7 mouse cellular contexts compared by ENCODE assay signal in genomic region chr10:14321503-14321902, GRCm38 (mm10).
DNase-seq lines count a peak whose midpoint lies in the region; ATAC-seq and TF ChIP-seq lines count a peak whose summit lies in the region.

No protein-coding gene starts in this region.

- H3K9me3 ChIP-seq in ES-E14 (ENCODE audit: control insufficient read depth, insufficient read depth, low read depth, low read length) = no peaks in the 10 kb centered on the region
- H3K9me3 ChIP-seq in midbrain, embryonic 11.5 days (ENCODE audit: control insufficient read depth, low read length) = no peaks in the 10 kb centered on the region

- no peak for ATAC-seq in midbrain, embryonic 11.5 days (ENCODE audit: low FRiP score)

- no peak overlapping the region for H3K4me2 ChIP-seq in midbrain, embryonic 11.5 days

- intact Hi-C loops in heart, postnatal 25 days (cut with DNase I) = loop anchor here (1.0 to 2.0 kb wide), 2 partner anchors 70 to 757 kb away; no protein-coding TSS in a partner anchor

- no peaks in the 10 kb centered on the region for H3K36me3 ChIP-seq in ES-E14 (ENCODE audit: control insufficient read depth, insufficient read depth, low read length, poor library complexity, severe bottlenecking)
- H3K36me3 ChIP-seq in midbrain, embryonic 11.5 days (ENCODE audit: control insufficient read depth, insufficient read depth, low read length) = no peaks in the 10 kb centered on the region

- WGBS in midbrain, embryonic 11.5 days = 7% methylated on average over 4 of the region's 4 CpGs

- no peaks in the 10 kb centered on the region for H3K4me1 ChIP-seq in ES-E14 (ENCODE audit: control insufficient read depth in 2 of 2, insufficient read depth in 2 of 2, low read length in 2 of 2, poor library complexity in 1 of 2)
- no peaks in the 10 kb centered on the region for H3K4me1 ChIP-seq in midbrain, embryonic 11.5 days (ENCODE audit: control insufficient read depth, insufficient read depth, low read length)

- no peak overlapping the region for H3K9ac ChIP-seq in ES-E14 (ENCODE audit: insufficient read depth, low read depth, low read length, poor library complexity, severe bottlenecking)
- no peak overlapping the region for H3K9ac ChIP-seq in midbrain, embryonic 11.5 days (ENCODE audit: low read length)

- H3K27ac ChIP-seq in ES-E14 (ENCODE audit: insufficient read depth, low read depth, low read length, poor library complexity, severe bottlenecking) = no peak overlapping the region
- no peak overlapping the region for H3K27ac ChIP-seq in midbrain, embryonic 11.5 days (ENCODE audit: low read depth, low read length)

- no peak overlapping the region for H3K4me3 ChIP-seq in ES-E14 (ENCODE audit: insufficient read depth in 1 of 2, low read depth in 1 of 2, low read length in 2 of 2, poor library complexity in 1 of 2, severe bottlenecking in 1 of 2)
- H3K4me3 ChIP-seq in midbrain, embryonic 11.5 days (ENCODE audit: low read depth, low read length) = no peak overlapping the region

- in situ Hi-C loops in ES-E14 (cut with MboI; ENCODE audit: low sequenced_read_pairs in 2 of 2, unreplicated experiment in 2 of 2) = no loop called here

- H3K27me3 ChIP-seq in midbrain, embryonic 11.5 days (ENCODE audit: control insufficient read depth, insufficient read depth, low read length) = no peaks in the 10 kb centered on the region

- peak; percentile 60 for DNase-seq in ES-E14 (ENCODE audit: low read depth, low spot score)
- peak; percentile 83 for DNase-seq in adrenal gland, postnatal 10 days
- peak; percentile 51 for DNase-seq in embryo, embryonic 11.5 days (ENCODE audit: low read depth, low spot score)
- peak; percentile 20 for DNase-seq in heart, postnatal 25 days (ENCODE audit: low spot score)
- DNase-seq in left cerebral cortex, adult 18-20 months (ENCODE audit: low spot score in 2 of 2) = peak; percentile 86 to 94
- peak; percentile 98 for DNase-seq in midbrain, embryonic 11.5 days (ENCODE audit: low spot score, missing footprints)
- peak; percentile 32 to 78 for DNase-seq in spleen, adult 18-20 months

TF ChIP-seq in ES-E14, 5 proteins besides CTCF, POLR2A, EP300 and RAD21:
- TF ChIP-seq CHD2 (IDR thresholded peaks at IDR 0.05; ENCODE audit: low read depth, low read length) (no peak), ZNF384 (IDR thresholded peaks at IDR 0.05; ENCODE audit: low read depth, low read length) (no peak), MAFK (IDR thresholded peaks at IDR 0.05; ENCODE audit: insufficient read depth, low read depth, low read length) (no peak), HCFC1 (IDR thresholded peaks at IDR 0.05; ENCODE audit: borderline replicate concordance, insufficient read depth, low read length) (no peak), ZC3H11A (IDR thresholded peaks at IDR 0.05; ENCODE audit: borderline replicate concordance, low read depth, low read length) (peak; percentile 66; the same call in 1 of the 2 replicates)

Comparison
In these comparisons a context has a peak if more than half of its experiments do, and no peak if none do; other contexts are left out.
1. DNase-seq: peak in every context shown above with its lines; median percentile 98 in midbrain, embryonic 11.5 days; 90 in left cerebral cortex, adult 18-20 months; 83 in adrenal gland, postnatal 10 days; 60 in ES-E14; 55 in spleen, adult 18-20 months; 51 in embryo, embryonic 11.5 days; 20 in heart, postnatal 25 days.